Mouse (Mus musculus) olfactory bulb, adult 2 months (tissue): Measurements from ENCODE around the gene Rd3. TPM values are rescaled to one million over a fixed set of nuclear protein-coding genes. Genes with fewer than 3 reads are reported as not detected.

Experiments used
- H3K27ac ChIP-seq: fragments of 200-500 bp; 2 replicates; pipeline ENCODE4 v1.5.1; 2012; ENCODE audit warnings: low read depth, low read length; ENCODE audit not compliant: insufficient read depth
- H3K4me1 ChIP-seq: fragments of 200-500 bp; 2 replicates; pipeline ENCODE4 v1.6.1; 2012; ENCODE audit warnings: low read length; ENCODE audit not compliant: control insufficient read depth, insufficient read depth
- H3K4me3 ChIP-seq: fragments of 200-500 bp; 2 replicates; pipeline ENCODE4 v1.5.1; 2012; ENCODE audit warnings: mild to moderate bottlenecking, low read depth, low read length, moderate library complexity; ENCODE audit not compliant: insufficient read depth
- CTCF ChIP-seq: fragments of 200-500 bp; IDR thresholded peaks from 2 replicates; pipeline ENCODE4 v1.5.1; 2012; ENCODE audit warnings: low read depth, mild to moderate bottlenecking, low read length, moderate library complexity; ENCODE audit not compliant: insufficient read depth
- POLR2A ChIP-seq: fragments of 200-500 bp; IDR thresholded peaks from 2 replicates; pipeline ENCODE4 v1.6.1; 2012; ENCODE audit warnings: mild to moderate bottlenecking, low read depth, low read length, moderate library complexity; ENCODE audit not compliant: insufficient read depth
- WGBS: fragments of 180-500 bp; shearing (Covaris S2); methylation state at CpG from one replicate; pipeline ENCODE4 v1.1.7; 2018; 5-methylcytosine and 5-hydroxymethylcytosine counted together
- polyA plus RNA-seq: library from polyadenylated mRNA; stranded (reverse); fragments of >200 nt; gene quantifications from 2 replicates; pipeline ENCODE4 v1.2.4, GENCODE M21; 2012; ENCODE audit warnings: low replicate concordance; ENCODE audit not compliant: missing spikeins, insufficient read depth, insufficient read length

Rd3 gene
- polyA plus RNA-seq, 1 experiment, result not detected

DNA sequence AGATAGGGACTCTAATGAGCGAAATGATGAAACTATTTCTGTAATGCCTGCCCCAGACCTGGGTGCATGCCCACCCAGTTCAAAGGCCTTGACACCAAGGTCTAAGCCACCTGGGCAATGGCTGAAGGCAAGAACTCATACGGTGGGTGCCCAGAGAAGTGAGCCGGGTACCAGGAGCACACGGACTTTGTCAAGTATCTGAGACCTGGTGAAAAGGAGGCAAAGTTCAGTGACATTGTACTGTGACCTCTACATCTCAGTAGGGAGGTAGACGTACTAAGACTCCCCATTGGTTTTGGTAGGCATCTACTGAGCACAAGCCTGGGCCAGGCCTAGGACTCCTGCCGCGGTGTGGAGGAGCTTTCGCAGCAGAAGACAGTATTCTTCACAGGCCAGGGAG is 31.8 kb upstream of the Rd3 start:
- H3K4me1 ChIP-seq, result no peaks in the 10 kb centered on the region

DNA sequence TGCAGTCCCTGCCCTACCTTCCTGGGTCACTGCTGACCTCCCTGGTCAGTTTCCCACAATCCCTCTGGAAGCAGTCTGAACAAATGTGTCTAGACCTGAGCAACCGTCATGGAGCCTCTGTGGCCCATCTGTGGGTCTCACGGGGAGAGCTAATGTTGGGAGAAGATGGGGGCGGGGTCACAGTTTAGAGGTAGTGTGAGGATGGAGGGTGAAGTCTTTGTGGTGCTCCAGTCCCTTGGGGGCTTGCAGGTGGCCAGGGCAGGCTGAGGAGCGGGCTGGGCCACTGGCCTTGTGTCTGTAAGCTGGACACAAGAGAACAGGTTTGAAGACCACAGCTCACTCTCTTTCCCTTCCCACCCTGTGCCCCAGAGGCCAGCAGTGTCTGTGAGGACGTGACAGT is 31.4 kb upstream of the Rd3 start:
- no peak for TF ChIP-seq POLR2A
- TF ChIP-seq CTCF, result no peak
- WGBS, result 85% methylated on average over 5 of the region's 5 CpGs

More for the DNA sequence above, 31.8 kb upstream of the Rd3 start:
- Histone ChIP-seq H3K27ac (no peak overlapping the region), H3K4me3 (no peak overlapping the region)
- WGBS, result 94% methylated on average over 8 of the region's 8 CpGs
- TF ChIP-seq CTCF (no peak), POLR2A (no peak)

DNA sequence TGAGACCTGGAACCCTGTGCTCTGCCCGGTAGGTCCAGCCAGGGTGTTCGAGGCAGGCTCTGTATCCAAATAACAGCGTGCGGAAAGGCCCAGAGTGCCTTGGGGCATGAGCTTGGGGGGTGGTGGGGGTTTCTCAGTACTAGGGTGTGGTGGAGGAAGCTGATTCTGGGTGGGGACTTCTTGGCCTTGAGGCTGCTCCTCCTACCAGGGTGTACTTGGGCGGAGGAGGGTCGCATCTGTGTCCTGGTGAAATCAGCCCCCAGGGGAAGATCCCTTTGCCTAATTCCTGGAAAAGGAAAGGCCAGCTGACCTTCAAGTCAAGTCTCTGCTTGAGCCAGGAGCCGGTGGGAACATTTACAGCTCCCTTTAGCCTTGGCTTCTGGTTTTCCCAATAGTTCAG is 30.9 kb upstream of the Rd3 start:
- WGBS, result 86% methylated on average over 7 of the region's 7 CpGs
- Histone ChIP-seq H3K4me3 (no peak overlapping the region), H3K27ac (no peak overlapping the region), H3K4me1 (0 out of 2 replicates have a peak, but pooled peaks cover 3% of the 10 kb centered on the region)
- TF ChIP-seq CTCF (no peak), POLR2A (no peak)

More for the DNA sequence above, 31.4 kb upstream of the Rd3 start:
- Histone ChIP-seq H3K27ac (no peak overlapping the region), H3K4me1 (0 out of 2 replicates have a peak, but pooled peaks cover 3% of the 10 kb centered on the region), H3K4me3 (no peak overlapping the region)

DNA sequence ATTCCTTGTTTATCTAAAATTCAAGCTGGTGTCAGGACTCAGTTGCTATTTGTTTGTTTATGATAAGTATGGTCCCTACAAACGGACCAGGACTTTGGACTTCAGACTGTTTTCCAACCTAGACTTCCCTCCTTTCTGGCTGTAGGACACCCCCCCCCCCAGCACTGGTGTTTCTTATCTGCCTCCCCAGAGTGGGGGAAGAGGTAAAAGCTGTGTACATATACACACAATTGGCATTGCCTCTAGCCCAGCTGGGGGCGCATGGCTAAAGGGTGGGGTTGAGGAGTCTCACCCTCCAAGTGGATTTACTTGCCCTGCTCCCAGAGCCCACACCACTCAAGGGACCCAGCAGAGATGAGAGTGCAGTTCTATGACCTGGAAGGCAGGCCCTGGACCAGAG is 30.3 kb upstream of the Rd3 start:
- Histone ChIP-seq H3K4me1 (0 out of 2 replicates have a peak, but pooled peaks cover 3% of the 10 kb centered on the region), H3K27ac (no peak overlapping the region), H3K4me3 (no peak overlapping the region)
- WGBS, result 94% methylated on average over 2 of the region's 2 CpGs
- TF ChIP-seq POLR2A, result no peak
- TF ChIP-seq CTCF, result no peak

DNA sequence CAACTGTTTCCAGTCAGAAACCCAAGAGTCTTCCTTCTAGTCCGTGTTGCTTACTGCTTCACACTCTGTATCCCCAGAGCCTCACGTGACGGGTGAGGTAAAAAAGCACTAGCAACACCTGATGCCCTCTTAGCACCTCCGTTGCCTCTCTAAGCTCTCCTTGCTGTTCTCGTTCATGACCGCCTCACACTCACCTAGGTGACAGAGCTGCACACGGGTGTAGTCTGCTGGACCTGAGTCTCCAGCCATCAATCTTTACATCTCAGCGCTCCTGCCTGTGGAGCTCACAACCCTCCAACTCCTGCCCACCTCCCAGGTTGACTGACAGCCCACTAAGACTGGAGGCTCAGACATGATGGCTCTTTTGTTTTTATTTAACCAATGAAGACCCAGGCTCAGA is 29.4 kb upstream of the Rd3 start:
- Histone ChIP-seq H3K4me1 (peaks cover 5% of the 10 kb centered on the region), H3K4me3 (no peak overlapping the region), H3K27ac (no peak overlapping the region)
- 75% methylated on average over 8 of the region's 8 CpGs for WGBS
- TF ChIP-seq CTCF (no peak), POLR2A (no peak)

DNA sequence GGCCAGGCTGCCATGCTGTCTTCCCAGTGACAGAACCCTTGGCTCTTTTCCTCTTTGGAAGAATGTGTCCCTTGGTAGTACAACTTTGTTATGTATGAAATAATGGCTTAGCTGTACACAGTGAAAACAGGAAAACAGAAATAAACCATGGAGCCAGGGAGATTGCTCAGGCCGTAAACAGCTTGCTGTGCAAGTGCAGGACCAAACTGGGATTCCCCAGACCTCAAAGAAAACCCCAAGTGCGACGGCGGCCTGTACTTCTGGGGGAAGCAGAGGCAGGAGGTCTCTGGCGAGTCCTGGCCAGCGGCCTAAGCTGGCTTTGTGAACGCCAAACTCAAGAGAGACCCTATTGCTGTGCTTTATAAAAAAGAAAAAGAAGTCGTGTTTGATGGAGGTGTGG is 28.6 kb upstream of the Rd3 start:
- Histone ChIP-seq H3K4me3 (no peak overlapping the region), H3K4me1 (peaks cover 7% of the 10 kb centered on the region), H3K27ac (no peak overlapping the region)
- WGBS, result 81% methylated on average over 8 of the region's 8 CpGs
- TF ChIP-seq POLR2A, result no peak
- TF ChIP-seq CTCF, result no peak

DNA sequence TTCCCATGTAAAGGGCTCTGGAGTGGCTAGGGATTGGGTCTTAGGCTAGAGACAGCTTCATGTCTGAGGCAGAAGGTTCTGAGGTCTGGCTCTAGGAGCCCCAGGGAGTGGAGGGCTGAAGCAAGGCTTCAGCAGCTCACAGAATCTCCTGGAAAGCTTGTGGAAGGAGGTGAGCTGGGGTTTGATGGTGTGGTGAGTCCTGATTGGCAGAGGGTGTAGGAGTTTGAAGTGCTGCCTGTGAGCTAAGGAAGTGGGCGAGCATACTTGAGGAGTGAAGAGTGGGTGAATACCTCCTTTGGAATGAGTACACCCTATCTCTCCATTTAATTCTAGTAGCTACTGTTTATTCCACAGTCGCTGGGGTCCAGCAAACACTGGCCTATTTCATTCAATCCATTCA is 26.6 kb upstream of the Rd3 start:
- 75% methylated on average over 2 of the region's 2 CpGs for WGBS
- H3K4me1 ChIP-seq, result peaks cover 7% of the 10 kb centered on the region
- TF ChIP-seq CTCF, result no peak
- TF ChIP-seq POLR2A, result no peak
- H3K27ac ChIP-seq, result no peak overlapping the region
- H3K4me3 ChIP-seq, result no peak overlapping the region

DNA sequence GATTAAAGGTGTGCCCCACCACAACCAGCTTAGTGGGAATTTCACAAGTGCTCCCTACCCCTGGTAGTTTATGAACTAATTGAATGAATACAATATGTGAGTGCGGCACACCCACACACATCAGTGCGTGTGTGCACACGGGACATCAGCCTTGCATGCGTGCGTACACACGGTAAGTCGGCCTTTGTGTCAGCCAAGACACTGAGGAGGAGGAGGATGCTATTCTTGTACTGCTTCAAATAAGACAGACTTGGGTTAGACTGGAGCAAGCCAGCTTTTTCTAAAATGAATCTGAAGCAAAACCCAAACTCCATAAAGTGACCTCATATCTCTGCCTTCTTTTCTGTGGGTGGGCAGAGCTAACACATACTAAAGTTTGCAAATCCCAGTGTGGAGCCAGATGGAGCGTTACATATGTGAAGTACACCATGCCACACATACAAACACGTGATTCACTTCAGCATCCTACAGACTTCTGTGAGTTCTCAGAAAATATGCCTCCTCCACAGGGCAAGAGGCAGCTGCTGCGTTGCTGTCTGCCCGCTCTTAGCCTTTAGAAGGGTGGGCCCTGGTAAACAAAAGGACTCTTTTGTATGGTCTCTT is 24.3 kb upstream of the Rd3 start:
- 50% methylated on average over 11 of the region's 11 CpGs for WGBS
- Histone ChIP-seq H3K4me3 (no peak overlapping the region), H3K27ac (no peak overlapping the region), H3K4me1 (peaks cover 7% of the 10 kb centered on the region)
- TF ChIP-seq CTCF (no peak), POLR2A (no peak)

DNA sequence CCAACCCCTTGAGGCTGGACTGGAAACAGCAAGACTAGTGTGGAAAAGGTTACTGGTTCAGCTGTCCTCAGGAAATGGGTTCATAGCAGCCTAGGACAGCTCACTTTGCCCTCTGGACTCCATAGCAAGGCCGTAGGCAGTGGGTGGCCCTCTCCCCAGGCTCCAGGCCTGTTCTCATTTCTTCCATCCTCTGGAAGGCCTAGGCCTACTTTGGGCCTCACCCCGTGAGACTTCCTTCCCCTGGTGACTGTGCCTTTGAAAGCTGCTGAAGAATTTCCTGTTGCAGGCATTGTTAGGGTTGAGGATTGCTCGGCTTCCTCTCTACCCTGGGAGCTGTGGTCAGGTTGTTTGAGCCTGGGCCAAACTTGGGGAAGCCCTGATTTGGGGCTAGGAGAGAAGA is 22.1 kb upstream of the Rd3 start:
- 85% methylated on average over 3 of the region's 3 CpGs for WGBS
- Histone ChIP-seq H3K4me1 (peaks cover 7% of the 10 kb centered on the region), H3K4me3 (no peak overlapping the region), H3K27ac (no peak overlapping the region)
- TF ChIP-seq CTCF (no peak), POLR2A (no peak)
